Mouse (Mus musculus) left cerebral cortex, adult 8-10 months (tissue): ENCODE data around the gene Olfr943. TPM values are rescaled to one million over a fixed set of nuclear protein-coding genes. Genes with fewer than 3 reads are reported as not detected.

Experiments used
- DNase-seq, 2 experiments: peaks; one replicate each; pipeline ENCODE4 v3.0.0; 2022; ENCODE audit warnings: low spot score in 2 of 2
- total RNA-seq, 4 experiments: library from RNA; stranded (reverse); gene quantifications; 2 replicates each; pipeline ENCODE4 v1.2.4; 2022

Olfr943 gene
- not detected for total RNA-seq

DNA sequence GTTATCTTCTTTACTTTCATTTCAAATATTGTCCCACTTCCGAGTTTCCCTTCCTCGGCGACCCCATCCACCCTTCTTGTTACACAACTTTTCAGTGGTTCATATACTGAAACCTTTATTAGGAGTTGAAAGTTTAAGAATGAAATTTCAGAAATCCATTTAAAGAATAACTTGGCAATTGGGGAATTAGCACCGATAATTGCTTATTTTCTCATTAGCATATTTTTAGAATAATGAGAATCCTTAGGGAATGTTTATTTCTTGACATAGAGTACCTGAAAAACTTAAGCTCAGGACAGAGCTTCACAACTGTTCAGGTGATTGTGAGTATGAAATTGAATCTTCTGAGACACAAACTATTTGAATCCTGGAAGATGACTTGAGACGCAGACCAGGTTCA is at the start of gene Olfr943:
Gene Olfr943, plus strand, starts transcription at position 301 of the 400 bp plus-strand sequence.
- DNase-seq, result no peak

DNA sequence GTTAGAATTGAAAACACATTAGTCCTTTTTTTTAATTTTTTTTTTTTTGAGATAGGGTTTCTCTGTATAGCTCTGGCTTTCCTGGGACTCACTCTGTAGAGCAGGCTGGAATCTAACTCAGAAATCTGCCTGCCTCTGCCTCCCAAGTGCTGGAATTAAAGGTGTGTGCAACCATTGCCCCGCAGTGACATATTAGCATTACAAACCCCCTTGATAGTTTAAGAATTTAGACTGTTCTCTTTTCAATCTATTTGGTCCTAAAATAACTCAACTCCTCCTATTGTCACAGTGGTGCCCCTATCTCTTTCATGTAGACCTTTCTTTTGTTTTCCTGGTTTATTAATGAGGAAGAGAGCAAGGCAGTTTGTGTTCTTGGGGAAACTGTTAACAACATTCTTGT is 38.8 kb upstream of the Olfr943 start:
- DNase-seq, result no peak

DNA sequence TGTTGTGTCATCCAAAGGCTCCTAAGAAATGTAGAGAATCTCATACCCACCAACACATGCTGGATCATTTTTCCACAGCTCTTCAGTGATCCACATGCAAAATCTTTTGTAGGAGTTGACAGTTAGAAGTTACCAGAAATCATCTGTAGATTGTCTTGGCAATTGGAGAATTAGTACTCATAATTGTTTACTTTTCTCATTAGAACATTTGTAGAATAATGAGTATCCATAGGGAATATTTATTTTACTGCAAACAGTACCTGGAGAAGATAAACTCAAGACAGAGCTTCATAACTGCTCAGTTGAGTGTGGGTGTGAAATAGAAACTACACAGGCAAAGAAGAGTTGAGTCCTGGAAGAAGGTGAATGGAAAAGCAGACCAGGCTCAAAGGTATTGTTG is 38.3 kb upstream of the Olfr943 start, which contains the start of gene Olfr27:
Gene Olfr27, plus strand, starts transcription at position 301 of the 400 bp plus-strand sequence.
- no peak for DNase-seq

DNA sequence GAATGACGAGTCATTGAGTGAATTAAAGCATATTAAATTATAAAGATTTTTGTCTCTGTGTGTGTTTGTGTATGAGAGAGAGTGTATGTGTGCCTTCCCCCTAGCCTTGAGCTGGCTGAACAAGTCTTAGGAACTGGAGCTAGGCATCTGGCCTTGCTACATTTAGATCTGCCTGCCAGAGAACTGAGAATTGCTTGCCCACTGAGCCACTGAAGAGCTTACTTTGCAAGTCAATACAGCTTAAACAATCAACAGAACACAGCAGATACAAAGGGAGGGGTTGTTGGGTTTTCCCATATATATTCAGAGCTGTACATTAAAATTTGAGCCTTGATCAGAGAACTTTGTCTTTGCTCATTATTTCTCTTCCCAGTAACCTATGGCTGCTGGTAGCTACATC is 13.7 kb upstream of the Olfr943 start:
- DNase-seq, result no peak

DNA sequence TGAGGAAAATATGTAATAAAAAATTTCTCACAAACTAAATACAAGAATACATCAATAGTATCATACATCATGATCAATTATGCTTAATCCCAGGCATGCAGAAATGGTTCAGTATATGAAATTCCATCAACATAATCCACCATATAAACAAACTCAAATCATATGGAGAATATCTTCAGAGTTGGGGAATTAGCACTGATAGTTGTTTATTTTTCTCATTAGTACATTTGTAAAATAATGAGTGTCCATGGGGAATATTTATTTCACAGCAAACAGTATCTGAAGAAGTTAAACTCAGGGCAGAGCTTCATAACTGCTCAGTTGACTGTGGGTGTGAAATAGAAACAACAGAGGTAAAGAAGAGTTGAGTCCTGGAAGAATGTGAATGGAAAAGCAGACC is 35.5 kb downstream of the Olfr943 start, which contains the start of gene Olfr944:
Gene Olfr944, plus strand, starts transcription at position 301 of the 400 bp plus-strand sequence.
- DNase-seq, result no peak

Other genes with a start within 250 kb of the Olfr943 start
- not detected for gene Olfr930, start 236.5 kb upstream of the Olfr943 start, total RNA-seq
- gene Olfr933, start 194.0 kb upstream of the Olfr943 start, total RNA-seq, result not detected
- gene Olfr934, start 178.0 kb upstream of the Olfr943 start, total RNA-seq, result not detected
- gene Olfr935, start 166.6 kb upstream of the Olfr943 start, total RNA-seq, result not detected
- not detected for gene Olfr146, start 142.9 kb upstream of the Olfr943 start, total RNA-seq
- not detected for gene Olfr937, start 101.4 kb upstream of the Olfr943 start, total RNA-seq
- gene Olfr938, start 87.4 kb upstream of the Olfr943 start, total RNA-seq, result not detected
- gene Olfr27, start 38.2 kb upstream of the Olfr943 start, total RNA-seq, result not detected
- not detected for gene Olfr944, start 35.6 kb downstream of the Olfr943 start, total RNA-seq
- not detected for gene Olfr1537, start 83.7 kb downstream of the Olfr943 start, total RNA-seq
- not detected for gene Olfr945, start 110.5 kb downstream of the Olfr943 start, total RNA-seq
- not detected for gene Olfr948, start 159.7 kb downstream of the Olfr943 start, total RNA-seq
- gene Olfr951, start 221.1 kb downstream of the Olfr943 start, total RNA-seq, result not detected